Mouse (Mus musculus): ENCODE data around the gene Ltf. TPM values are rescaled to one million over a fixed set of nuclear protein-coding genes. Genes with fewer than 3 reads are reported as not detected.

Gene Ltf
- polyA plus RNA-seq, 1 experiment from 2014 or later, result 0.27 TPM

DNA sequence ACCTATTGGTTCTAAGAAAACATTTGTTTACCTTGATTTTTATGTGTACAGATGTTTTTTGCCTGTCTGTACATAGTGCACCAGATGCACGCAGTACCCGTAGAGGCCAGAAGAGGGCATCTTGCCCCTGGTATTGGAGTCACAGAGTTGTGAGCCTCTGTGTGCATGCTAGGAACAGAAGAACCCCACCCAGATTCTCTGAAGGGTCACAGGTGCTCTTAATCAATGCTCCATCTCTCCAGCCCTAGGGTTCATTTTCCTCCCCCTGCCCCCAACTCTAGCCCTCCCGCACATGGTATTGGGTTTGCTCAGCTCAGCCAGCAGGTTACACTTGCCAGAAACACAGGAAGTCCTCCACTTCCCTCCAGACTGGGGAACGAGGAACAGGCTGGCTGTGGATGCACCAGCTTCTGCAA, 51.5 kb downstream of the Ltf start:
- Histone ChIP-seq H3K27me3 (ENCODE audit: control insufficient read depth, insufficient read depth, low read length) (no peaks in the 10 kb centered on the region), H3K27ac (ENCODE audit: low read depth, low read length) (no peak overlapping the region), H3K36me3 (ENCODE audit: control insufficient read depth, insufficient read depth, low read length) (no peaks in the 10 kb centered on the region), H3K4me1 (ENCODE audit: control insufficient read depth, insufficient read depth, low read length) (no peaks in the 10 kb centered on the region), H3K9ac (ENCODE audit: low read length) (no peak overlapping the region), H3K4me3 (ENCODE audit: low read depth, low read length) (no peak overlapping the region), H3K9me3 (ENCODE audit: control insufficient read depth, low read length) (peaks cover 3% of the 10 kb centered on the region; the same call in 1 of the 2 replicates), H3K4me2 (no peak overlapping the region)
- WGBS, result 41% methylated on average over 4 of the region's 4 CpGs
- ATAC-seq (ENCODE audit: low FRiP score), result no peak
- peak; percentile 91 for DNase-seq (ENCODE audit: low spot score, missing footprints)

GRCm38 (mm10) chr9:111072175-111072574, 53.1 kb downstream of the Ltf start:
- Histone ChIP-seq H3K9me3 (ENCODE audit: control insufficient read depth, low read length) (peaks cover 3% of the 10 kb centered on the region; the same call in 1 of the 2 replicates), H3K27me3 (ENCODE audit: control insufficient read depth, insufficient read depth, low read length) (no peaks in the 10 kb centered on the region), H3K4me2 (no peak overlapping the region), H3K27ac (ENCODE audit: low read depth, low read length) (no peak overlapping the region), H3K9ac (ENCODE audit: low read length) (no peak overlapping the region), H3K4me1 (ENCODE audit: control insufficient read depth, insufficient read depth, low read length) (no peaks in the 10 kb centered on the region), H3K36me3 (ENCODE audit: control insufficient read depth, insufficient read depth, low read length) (no peaks in the 10 kb centered on the region), H3K4me3 (ENCODE audit: low read depth, low read length) (no peak overlapping the region)
- DNase-seq (ENCODE audit: low spot score, missing footprints), result no peak
- ATAC-seq (ENCODE audit: low FRiP score), result no peak
- WGBS, result 65% methylated on average over 7 of the region's 7 CpGs

- DNase-seq (ENCODE audit: low spot score, missing footprints) (no peak), ATAC-seq (ENCODE audit: low FRiP score) (no peak)
- no peak overlapping the region for H3K27ac ChIP-seq (ENCODE audit: low read depth, low read length)
- no peaks in the 10 kb centered on the region for H3K27me3 ChIP-seq (ENCODE audit: control insufficient read depth, insufficient read depth, low read length)
- 69% methylated on average over 4 of the region's 4 CpGs for whole genome bisulfite sequencing
- H3K4me1 ChIP-seq (ENCODE audit: control insufficient read depth, insufficient read depth, low read length), result no peaks in the 10 kb centered on the region
- H3K4me3 ChIP-seq (ENCODE audit: low read depth, low read length), result no peak overlapping the region
- H3K36me3 ChIP-seq (ENCODE audit: control insufficient read depth, insufficient read depth, low read length), result no peaks in the 10 kb centered on the region
- no peak overlapping the region for H3K9ac ChIP-seq (ENCODE audit: low read length)
- no peak overlapping the region for H3K4me2 ChIP-seq
- H3K9me3 ChIP-seq (ENCODE audit: control insufficient read depth, low read length), result peaks cover 6% of the 10 kb centered on the region; the same call in 1 of the 2 replicates
These were observed 53.9 kb downstream of the Ltf start for GRCm38 (mm10) chr9:111072971-111073370.

GRCm38 (mm10) chr9:111077745-111078144, 58.7 kb downstream of the Ltf start:
- Histone ChIP-seq H3K9me3 (ENCODE audit: control insufficient read depth, low read length) (peaks cover 6% of the 10 kb centered on the region; the same call in 1 of the 2 replicates), H3K27me3 (ENCODE audit: control insufficient read depth, insufficient read depth, low read length) (no peaks in the 10 kb centered on the region), H3K36me3 (ENCODE audit: control insufficient read depth, insufficient read depth, low read length) (no peaks in the 10 kb centered on the region), H3K4me1 (ENCODE audit: control insufficient read depth, insufficient read depth, low read length) (no peaks in the 10 kb centered on the region), H3K27ac (ENCODE audit: low read depth, low read length) (no peak overlapping the region), H3K4me2 (no peak overlapping the region), H3K9ac (ENCODE audit: low read length) (no peak overlapping the region), H3K4me3 (ENCODE audit: low read depth, low read length) (no peak overlapping the region)
- DNase-seq (ENCODE audit: low spot score, missing footprints) (peak; percentile 35), ATAC-seq (ENCODE audit: low FRiP score) (no peak)
- WGBS, result 61% methylated on average over 5 of the region's 5 CpGs

GRCm38 (mm10) chr9:111080801-111081200, 61.7 kb downstream of the Ltf start:
- H3K4me2 ChIP-seq, result no peak overlapping the region
- 92% methylated on average over 8 of the region's 8 CpGs for WGBS
- no peak for ATAC-seq (ENCODE audit: low FRiP score)

DNA sequence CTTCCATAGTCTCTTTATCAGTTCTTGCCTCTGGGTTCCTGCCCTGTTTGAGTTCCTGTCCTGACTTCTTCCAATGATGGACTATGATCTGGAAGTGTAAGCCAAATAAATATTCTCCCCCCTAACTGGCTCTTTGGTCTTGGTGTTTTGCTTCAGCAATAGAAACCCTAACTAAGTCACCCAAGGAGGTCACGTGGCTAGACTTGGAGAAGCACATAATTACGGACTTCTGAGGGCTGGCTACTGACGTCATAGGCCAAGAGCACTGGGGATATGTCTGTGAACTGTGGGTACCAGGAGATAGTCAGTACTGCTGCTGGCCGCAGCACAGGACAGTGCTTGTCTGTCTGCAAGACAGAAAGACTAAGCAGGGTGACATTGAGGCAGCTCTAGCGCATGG, 62.7 kb downstream of the Ltf start:
- Histone ChIP-seq H3K9me3 (ENCODE audit: control insufficient read depth, low read length) (peaks cover 3% of the 10 kb centered on the region; the same call in 1 of the 2 replicates), H3K27me3 (ENCODE audit: control insufficient read depth, insufficient read depth, low read length) (no peaks in the 10 kb centered on the region), H3K9ac (ENCODE audit: low read length) (no peak overlapping the region), H3K36me3 (ENCODE audit: control insufficient read depth, insufficient read depth, low read length) (no peaks in the 10 kb centered on the region), H3K27ac (ENCODE audit: low read depth, low read length) (no peak overlapping the region), H3K4me3 (ENCODE audit: low read depth, low read length) (no peak overlapping the region), H3K4me2 (no peak overlapping the region), H3K4me1 (ENCODE audit: control insufficient read depth, insufficient read depth, low read length) (no peaks in the 10 kb centered on the region)
- peak; percentile 53 for DNase-seq (ENCODE audit: low spot score, missing footprints)
- WGBS, result 81% methylated on average over 5 of the region's 5 CpGs
- ATAC-seq (ENCODE audit: low FRiP score), result no peak

More at GRCm38 (mm10) chr9:111080801-111081200, 61.7 kb downstream of the Ltf start:
- no peaks in the 10 kb centered on the region for H3K4me1 ChIP-seq (ENCODE audit: control insufficient read depth, insufficient read depth, low read length)
- DNase-seq (ENCODE audit: low spot score, missing footprints), result peak; percentile 49
- no peak overlapping the region for H3K4me3 ChIP-seq (ENCODE audit: low read depth, low read length)
- no peak overlapping the region for H3K27ac ChIP-seq (ENCODE audit: low read depth, low read length)
- H3K27me3 ChIP-seq (ENCODE audit: control insufficient read depth, insufficient read depth, low read length), result no peaks in the 10 kb centered on the region
- no peaks in the 10 kb centered on the region for H3K36me3 ChIP-seq (ENCODE audit: control insufficient read depth, insufficient read depth, low read length)
- H3K9ac ChIP-seq (ENCODE audit: low read length), result no peak overlapping the region
- peaks cover 3% of the 10 kb centered on the region; the same call in 1 of the 2 replicates for H3K9me3 ChIP-seq (ENCODE audit: control insufficient read depth, low read length)

DNA sequence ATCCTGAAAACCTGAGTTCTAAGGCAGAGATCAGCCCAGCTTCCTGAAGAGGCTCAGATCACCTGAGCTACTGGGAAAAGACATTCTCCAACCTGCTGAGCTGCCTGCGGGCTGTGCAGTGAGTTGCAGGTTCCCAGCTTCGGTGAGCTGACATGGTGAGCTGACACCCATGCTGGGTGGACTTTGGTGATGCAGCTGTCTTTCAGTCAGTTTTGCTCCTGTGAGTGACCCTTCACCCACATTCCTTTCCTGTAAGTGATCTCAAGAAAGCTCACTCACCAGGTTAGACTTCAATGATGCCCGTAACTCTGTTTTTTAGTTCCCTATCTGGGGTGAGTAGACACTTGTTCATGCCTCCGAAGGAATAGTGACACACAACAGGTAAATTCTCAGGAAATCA, 66.3 kb downstream of the Ltf start:
- no peak for ATAC-seq (ENCODE audit: low FRiP score)
- Histone ChIP-seq H3K27ac (ENCODE audit: low read depth, low read length) (no peak overlapping the region), H3K36me3 (ENCODE audit: control insufficient read depth, insufficient read depth, low read length) (no peaks in the 10 kb centered on the region), H3K4me2 (no peak overlapping the region), H3K4me3 (ENCODE audit: low read depth, low read length) (no peak overlapping the region), H3K27me3 (ENCODE audit: control insufficient read depth, insufficient read depth, low read length) (no peaks in the 10 kb centered on the region), H3K9me3 (ENCODE audit: control insufficient read depth, low read length) (no peaks in the 10 kb centered on the region), H3K9ac (ENCODE audit: low read length) (no peak overlapping the region), H3K4me1 (ENCODE audit: control insufficient read depth, insufficient read depth, low read length) (no peaks in the 10 kb centered on the region)
- 63% methylated on average over 4 of the region's 4 CpGs for WGBS
- DNase-seq (ENCODE audit: low spot score, missing footprints), result no peak

DNA sequence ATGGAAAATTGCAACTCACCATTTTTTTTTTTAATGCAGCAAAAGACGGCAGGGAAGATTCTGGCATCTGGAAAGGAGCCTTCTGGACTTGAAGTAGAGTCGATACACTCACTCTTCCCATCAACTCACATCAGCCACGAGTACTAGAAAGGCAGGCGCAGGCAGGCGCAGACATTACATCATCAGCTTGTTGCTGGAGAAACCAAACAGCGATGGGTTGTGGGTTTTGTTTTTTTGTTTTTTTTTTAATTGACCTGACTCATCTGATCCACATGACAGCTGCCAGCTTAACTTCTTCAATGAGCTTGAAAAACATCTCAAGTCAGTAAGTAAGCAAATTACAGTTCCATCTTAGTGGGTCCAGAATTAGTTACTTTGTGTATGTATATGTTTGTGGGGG, 67.1 kb downstream of the Ltf start:
- no peak for ATAC-seq (ENCODE audit: low FRiP score)

GRCm38 (mm10) chr9:111086995-111087606, 68.0 kb downstream of the Ltf start:
- DNase-seq (ENCODE audit: low spot score, missing footprints), result no peak
- H3K9me3 ChIP-seq (ENCODE audit: control insufficient read depth, low read length), result no peaks in the 10 kb centered on the region
- WGBS, result 34% methylated on average over 3 of the region's 3 CpGs
- H3K9ac ChIP-seq (ENCODE audit: low read length), result no peak overlapping the region
- no peak overlapping the region for H3K4me2 ChIP-seq
- ATAC-seq (ENCODE audit: low FRiP score), result no peak
- no peaks in the 10 kb centered on the region for H3K27me3 ChIP-seq (ENCODE audit: control insufficient read depth, insufficient read depth, low read length)
- H3K36me3 ChIP-seq (ENCODE audit: control insufficient read depth, insufficient read depth, low read length), result no peaks in the 10 kb centered on the region
- no peak overlapping the region for H3K27ac ChIP-seq (ENCODE audit: low read depth, low read length)
- H3K4me3 ChIP-seq (ENCODE audit: low read depth, low read length), result no peak overlapping the region
- no peaks in the 10 kb centered on the region for H3K4me1 ChIP-seq (ENCODE audit: control insufficient read depth, insufficient read depth, low read length)

More for the DNA sequence above, 67.1 kb downstream of the Ltf start:
- H3K4me3 ChIP-seq (ENCODE audit: low read depth, low read length), result no peak overlapping the region
- no peak overlapping the region for H3K4me2 ChIP-seq
- H3K9ac ChIP-seq (ENCODE audit: low read length), result no peak overlapping the region
- H3K36me3 ChIP-seq (ENCODE audit: control insufficient read depth, insufficient read depth, low read length), result no peaks in the 10 kb centered on the region
- 76% methylated on average over 6 of the region's 6 CpGs for WGBS
- H3K27me3 ChIP-seq (ENCODE audit: control insufficient read depth, insufficient read depth, low read length), result no peaks in the 10 kb centered on the region
- no peaks in the 10 kb centered on the region for H3K4me1 ChIP-seq (ENCODE audit: control insufficient read depth, insufficient read depth, low read length)
- H3K27ac ChIP-seq (ENCODE audit: low read depth, low read length), result no peak overlapping the region
- DNase-seq (ENCODE audit: low spot score, missing footprints), result no peak
- H3K9me3 ChIP-seq (ENCODE audit: control insufficient read depth, low read length), result no peaks in the 10 kb centered on the region

Data from midbrain, embryonic 11.5 days (tissue).